Mouse (Mus musculus) myocyte (in vitro differentiated cells): ENCODE data around the gene Hmox2. TPM values are rescaled to one million over a fixed set of nuclear protein-coding genes. Genes with fewer than 3 reads are reported as not detected.

Experiments
- H3K27me3 ChIP-seq: one replicate; pipeline ENCODE4 v1.6.1; 2011; ENCODE audit not compliant: control insufficient read depth, insufficient read depth, insufficient read length
- H3K36me3 ChIP-seq: one replicate; pipeline ENCODE4 v1.6.1; 2011; ENCODE audit not compliant: control insufficient read depth, insufficient read depth
- H3K4me2 ChIP-seq: one replicate; pipeline ENCODE4 v1.6.1; 2011; ENCODE audit warnings: low read depth, control low read depth
- H3K4me3 ChIP-seq: one replicate; pipeline ENCODE4 v1.5.1; 2011; ENCODE audit warnings: mild to moderate bottlenecking, control low read depth, moderate library complexity
- H3K79me2 ChIP-seq: one replicate; pipeline ENCODE4 v1.6.1; 2011; ENCODE audit not compliant: control insufficient read depth, insufficient read depth
- H3ac ChIP-seq: one replicate; pipeline ENCODE4 v1.6.1; 2011; ENCODE audit not compliant: control insufficient read depth, insufficient read length
- CEBPB ChIP-seq: IDR thresholded peaks from 2 replicates; pipeline ENCODE4 v1.6.1; 2011; ENCODE audit warnings: mild to moderate bottlenecking, moderate library complexity; ENCODE audit not compliant: poor library complexity, insufficient read depth, severe bottlenecking
- E2F4 ChIP-seq: IDR thresholded peaks from one replicate; pipeline ENCODE4 v1.6.1; 2011; ENCODE audit warnings: mild to moderate bottlenecking, control low read depth, moderate library complexity; ENCODE audit not compliant: insufficient read depth
- MAX ChIP-seq: IDR thresholded peaks from one replicate; pipeline ENCODE4 v1.6.1; 2011; ENCODE audit warnings: low read depth, mild to moderate bottlenecking, control low read depth
- MYOD1 ChIP-seq, 3 experiments: IDR thresholded peaks; one replicate each; pipeline ENCODE4 v1.6.1; 2011; ENCODE audit warnings: control low read depth in 2 of 3, low read depth in 2 of 3, mild to moderate bottlenecking in 2 of 3, moderate library complexity in 1 of 3; ENCODE audit not compliant: insufficient read length in 2 of 3, control insufficient read depth in 1 of 3
- MYOG ChIP-seq, 3 experiments: IDR thresholded peaks; one replicate each; pipeline ENCODE4 v1.6.1; 2011; ENCODE audit warnings: control low read depth in 2 of 3, low read depth in 2 of 3, mild to moderate bottlenecking in 2 of 3; ENCODE audit not compliant: insufficient read length in 2 of 3, control insufficient read depth in 1 of 3, insufficient read depth in 1 of 3
- POLR2A ChIP-seq: IDR thresholded peaks from one replicate; pipeline ENCODE4 v1.6.1; 2011; ENCODE audit warnings: low read depth, mild to moderate bottlenecking, control low read depth, moderate library complexity; ENCODE audit not compliant: insufficient read length
- POLR2AphosphoS2 ChIP-seq: IDR thresholded peaks from one replicate; pipeline ENCODE4 v1.6.1; 2011; ENCODE audit warnings: low read depth, control low read depth; ENCODE audit not compliant: insufficient read length
- REST ChIP-seq: IDR thresholded peaks from one replicate; pipeline ENCODE4 v1.6.1; 2011; ENCODE audit warnings: mild to moderate bottlenecking, control low read depth, moderate library complexity; ENCODE audit not compliant: insufficient read depth, insufficient read length
- SRF ChIP-seq: IDR thresholded peaks from one replicate; pipeline ENCODE4 v1.6.1; 2011; ENCODE audit warnings: low read depth; ENCODE audit not compliant: control insufficient read depth, insufficient read length
- TCF12 ChIP-seq: IDR thresholded peaks from one replicate; pipeline ENCODE4 v1.6.1; 2011; ENCODE audit warnings: mild to moderate bottlenecking, control low read depth; ENCODE audit not compliant: poor library complexity, insufficient read depth, severe bottlenecking
- TCF3 ChIP-seq: IDR thresholded peaks from one replicate; pipeline ENCODE4 v1.6.1; 2011; ENCODE audit warnings: low read depth, control low read depth; ENCODE audit not compliant: insufficient read length
- USF1 ChIP-seq: IDR thresholded peaks from one replicate; pipeline ENCODE4 v1.6.1; 2011; ENCODE audit warnings: low read depth, mild to moderate bottlenecking, control low read depth, moderate library complexity
- polyA plus RNA-seq: library from polyadenylated mRNA; unstranded; fragments of >200 nt; fragmentation: generic; extraction: Trizol; gene quantifications from one replicate; pipeline ENCODE4 v1.2.1, GENCODE M21; 2012; ENCODE audit warnings: missing spikeins

Hmox2 gene
- polyA plus RNA-seq, 1 experiment: 46.7 TPM

- Histone ChIP-seq H3K4me3 (no peak overlapping the region), H3K79me2 (peaks cover 95% of the 10 kb centered on the region), H3K4me2 (peak overlapping the region; percentile 44), H3K36me3 (no peaks in the 10 kb centered on the region), H3ac (no peak overlapping the region), H3K27me3 (no peaks in the 10 kb centered on the region)
- TF ChIP-seq POLR2AphosphoS2 (no peak), E2F4 (no peak), REST (no peak), TCF12 (no peak), MYOD1 (IDR thresholded peaks at IDR 0.05; ENCODE audit: control insufficient read depth in 1 of 3, insufficient read length in 2 of 3, low read depth in 2 of 3) (no peak), POLR2A (no peak), CEBPB (no peak), SRF (no peak), USF1 (no peak), TCF3 (no peak), MYOG (IDR thresholded peaks at IDR 0.05; ENCODE audit: control insufficient read depth in 1 of 3, insufficient read depth in 1 of 3, insufficient read length in 2 of 3, low read depth in 2 of 3) (no peak), MAX (no peak)
Observed at GRCm38 (mm10) chr16:4782515-4782914, 56.4 kb downstream of the Hmox2 start.

GRCm38 (mm10) chr16:4785706-4786105, 59.5 kb downstream of the Hmox2 start:
- Histone ChIP-seq H3K36me3 (no peaks in the 10 kb centered on the region), H3K4me3 (no peak overlapping the region), H3K79me2 (peaks cover 83% of the 10 kb centered on the region), H3K27me3 (no peaks in the 10 kb centered on the region), H3K4me2 (peak overlapping the region; percentile 84), H3ac (no peak overlapping the region)
- TF ChIP-seq TCF3 (no peak), POLR2AphosphoS2 (no peak), CEBPB (no peak), SRF (no peak), TCF12 (no peak), E2F4 (no peak), MYOD1 (IDR thresholded peaks at IDR 0.05; ENCODE audit: control insufficient read depth in 1 of 3, insufficient read length in 2 of 3, low read depth in 2 of 3) (no peak), POLR2A (no peak), USF1 (no peak), MYOG (IDR thresholded peaks at IDR 0.05; ENCODE audit: control insufficient read depth in 1 of 3, insufficient read depth in 1 of 3, insufficient read length in 2 of 3, low read depth in 2 of 3) (no peak), REST (no peak)

DNA sequence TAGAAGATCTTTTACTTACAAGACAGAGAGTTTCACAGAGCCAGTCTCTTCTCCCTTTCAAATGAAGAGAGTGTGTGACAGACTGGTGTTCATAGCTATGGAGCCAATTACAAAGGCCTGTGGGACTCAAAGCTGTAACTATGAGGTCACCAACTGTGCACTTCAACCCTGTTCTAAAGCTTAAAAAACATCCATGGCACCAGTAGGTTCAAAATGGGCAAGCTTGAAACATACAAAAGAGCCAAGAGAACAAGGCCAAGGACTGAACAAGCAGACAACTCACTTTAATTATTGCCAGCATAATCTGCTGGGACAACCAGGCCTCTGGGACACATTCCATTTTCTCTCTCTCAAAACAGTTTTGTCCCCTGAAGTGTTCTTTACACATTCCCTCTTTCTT, 62.0 kb downstream of the Hmox2 start:
- Histone ChIP-seq H3K4me3 (peak overlapping the region; percentile 96), H3K79me2 (peaks cover 63% of the 10 kb centered on the region), H3ac (no peak overlapping the region), H3K36me3 (no peaks in the 10 kb centered on the region), H3K27me3 (no peaks in the 10 kb centered on the region), H3K4me2 (peak overlapping the region; percentile 84)
- no peak for TF ChIP-seq USF1

DNA sequence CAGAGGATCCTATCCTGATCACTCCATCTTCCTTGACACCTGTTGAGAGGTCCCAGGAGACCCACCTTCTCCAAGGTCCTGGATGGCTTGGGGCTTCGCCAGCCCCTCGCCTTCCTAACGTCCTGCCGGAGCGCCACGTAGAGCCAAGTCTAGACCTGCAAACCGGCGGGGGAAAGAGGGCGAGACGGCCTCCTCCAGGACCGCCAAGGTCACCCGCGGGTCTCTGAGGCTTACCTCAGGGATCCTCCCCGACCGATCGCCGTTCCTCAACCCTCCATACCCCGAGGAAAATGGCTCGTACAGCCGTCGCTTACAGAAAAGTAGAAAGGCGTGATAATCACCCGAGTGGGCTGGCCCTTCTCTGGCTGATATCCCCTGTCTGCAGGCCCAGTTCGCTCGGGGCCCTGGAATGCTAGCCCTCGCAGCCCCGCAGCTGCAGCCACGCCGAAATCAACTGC, 63.2 kb downstream of the Hmox2 start:
- H3K36me3 ChIP-seq: no peaks in the 10 kb centered on the region
- H3ac ChIP-seq: peak overlapping the region; percentile 67
- H3K79me2 ChIP-seq: peaks cover 51% of the 10 kb centered on the region
- no peaks in the 10 kb centered on the region for H3K27me3 ChIP-seq
- H3K4me2 ChIP-seq: peak overlapping the region; percentile 84
- H3K4me3 ChIP-seq: peak overlapping the region; percentile 96
- TF ChIP-seq MYOG (IDR thresholded peaks at IDR 0.05; ENCODE audit: control insufficient read depth in 1 of 3, insufficient read depth in 1 of 3, insufficient read length in 2 of 3, low read depth in 2 of 3) (no peak), CEBPB (no peak), SRF (no peak), MYOD1 (IDR thresholded peaks at IDR 0.05; ENCODE audit: control insufficient read depth in 1 of 3, insufficient read length in 2 of 3, low read depth in 2 of 3) (no peak), TCF3 (no peak), TCF12 (no peak), POLR2AphosphoS2 (no peak), REST (no peak), E2F4 (no peak), MAX (no peak), POLR2A (no peak), USF1 (no peak)

DNA sequence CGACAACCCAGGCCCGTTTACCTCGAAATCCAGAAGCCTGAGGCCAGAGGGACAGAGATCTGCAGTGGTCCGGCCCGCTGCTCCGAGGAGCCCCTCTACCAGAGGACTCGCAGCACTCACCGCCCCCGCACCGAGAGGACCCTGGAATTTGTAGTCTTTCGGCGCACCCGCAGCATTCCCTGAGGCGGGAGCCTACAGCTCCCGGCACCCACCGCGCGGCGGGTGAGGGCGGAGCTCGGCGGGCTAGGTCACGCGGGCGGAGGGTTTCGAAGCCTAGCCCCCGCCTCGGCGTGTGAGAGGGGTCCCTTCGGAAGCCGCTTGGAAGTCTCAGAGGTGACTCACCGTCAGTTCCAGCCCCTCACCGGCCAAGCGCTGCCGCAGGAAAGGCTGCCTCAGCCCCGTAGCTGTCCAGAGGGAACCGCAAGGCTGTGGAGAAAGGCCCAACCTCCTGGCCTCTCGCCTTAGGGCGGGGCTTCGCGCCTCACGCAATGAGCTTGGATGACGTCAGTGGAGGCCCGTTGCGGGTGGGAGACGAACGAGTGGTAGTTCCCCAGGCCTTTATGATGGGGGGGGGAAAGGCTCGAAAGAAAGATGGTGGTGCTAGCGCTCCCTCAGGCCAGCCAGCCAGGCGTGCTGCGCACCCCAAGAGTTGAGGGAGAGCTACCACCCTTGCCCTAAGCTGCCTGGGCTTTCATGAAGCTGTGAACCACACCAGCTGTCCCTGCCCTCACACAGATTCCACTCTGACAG, 63.8 kb downstream of the Hmox2 start, which contains the start of gene Cdip1:
Cdip1 (minus strand) TSS at position 483 of the 750 bp plus-strand sequence.
- no peaks in the 10 kb centered on the region for H3K36me3 ChIP-seq
- no peaks in the 10 kb centered on the region for H3K27me3 ChIP-seq
- peak; percentile 25 to 67 (median 56) for TF ChIP-seq MYOD1 (IDR thresholded peaks at IDR 0.05; ENCODE audit: control insufficient read depth in 1 of 3, insufficient read length in 2 of 3, low read depth in 2 of 3)
- peak; percentile 38 for TF ChIP-seq USF1
- TF ChIP-seq POLR2AphosphoS2: peak; percentile 16
- TF ChIP-seq TCF3: no peak
- peak in 2 of 3 experiments; percentile 18 to 76 for TF ChIP-seq MYOG (IDR thresholded peaks at IDR 0.05; ENCODE audit: control insufficient read depth in 1 of 3, insufficient read depth in 1 of 3, insufficient read length in 2 of 3, low read depth in 2 of 3)
- H3ac ChIP-seq: peak within 1 kb of the TSS; percentile 67
- H3K79me2 ChIP-seq: peaks cover 45% of the 10 kb centered on the region
- peak within 1 kb of the TSS; percentile 84 for H3K4me2 ChIP-seq
- H3K4me3 ChIP-seq: peak within 1 kb of the TSS; percentile 96
